Mouse (Mus musculus): ENCODE data around the gene Selenof.

- TF ChIP-seq POLR2AphosphoS5 (IDR thresholded peaks at IDR 0.05; ENCODE audit: insufficient replicate concordance, low read depth, low read length): no peak
- no peak for TF ChIP-seq GATA2 (IDR thresholded peaks at IDR 0.05; ENCODE audit: borderline replicate concordance, low read depth, low read length)
- no peak for TF ChIP-seq TAL1 (conservative IDR thresholded peaks at IDR 0.05; ENCODE audit: low read depth, low read length)
- no peak for TF ChIP-seq CTCF (IDR thresholded peaks at IDR 0.05; ENCODE audit: low read depth, low read length)
These were observed 42.2 kb upstream of the Selenof start for GRCm38 (mm10) chr3:144527918-144528317.
